Mouse (Mus musculus) kidney, postnatal 10 days (tissue): ENCODE results near the gene Sept8.
A peak's percentile ranks its signal among the peaks of the same experiment; 100 is the strongest.

Experiments
- DNase-seq: peaks from one replicate; pipeline ENCODE4 v3.0.0; 2021; ENCODE audit warnings: mixed read lengths

Gene Sept8

GRCm38 (mm10) chr11:53585510-53585909 is 66.5 kb downstream of the Sept8 start:
- no peak for DNase-seq

- no peak for DNase-seq
Observed at GRCm38 (mm10) chr11:53588279-53588678, 69.2 kb downstream of the Sept8 start.

GRCm38 (mm10) chr11:53590368-53590768 is 71.3 kb downstream of the Sept8 start:
- peak; percentile 52 for DNase-seq

- DNase-seq = no peak
Observed at GRCm38 (mm10) chr11:53591116-53591515, 72.1 kb downstream of the Sept8 start.
